Mouse (Mus musculus) lung, embryonic 15.5 days (tissue): ENCODE results near the gene B2m. TPM values are rescaled to one million over a fixed set of nuclear protein-coding genes. Genes with fewer than 3 reads are reported as not detected.

ENCODE experiments used
- ATAC-seq: fragments of 200-750 bp; cut with Nextera tagmentation; 2 replicates; pipeline ENCODE4 v1.8.0; 2017; ENCODE audit warnings: moderate number of reproducible peaks, borderline replicate concordance; ENCODE audit not compliant: low FRiP score, low TSS enrichment; ENCODE audit errors: extremely low read depth
- H3K27ac ChIP-seq: fragments of 300-500 bp; sonication (generic); 2 replicates; pipeline ENCODE4 v1.5.1; 2015; ENCODE audit warnings: moderate library complexity, mild to moderate bottlenecking, inconsistent platforms
- H3K27me3 ChIP-seq: fragments of 300-500 bp; sonication (generic); 2 replicates; pipeline ENCODE4 v1.6.1; 2015; ENCODE audit warnings: inconsistent platforms
- H3K36me3 ChIP-seq: fragments of 300-500 bp; sonication (generic); 2 replicates; pipeline ENCODE4 v1.6.1; 2015; ENCODE audit warnings: inconsistent platforms
- H3K4me1 ChIP-seq: fragments of 300-500 bp; sonication (generic); 2 replicates; pipeline ENCODE4 v1.6.1; 2015; ENCODE audit warnings: inconsistent platforms
- H3K4me2 ChIP-seq: fragments of 300-500 bp; sonication (generic); 2 replicates; pipeline ENCODE4 v1.6.1; 2015; ENCODE audit warnings: inconsistent platforms, mild to moderate bottlenecking, moderate library complexity
- H3K4me3 ChIP-seq: fragments of 300-500 bp; sonication (generic); 2 replicates; pipeline ENCODE4 v1.5.1; 2015; ENCODE audit warnings: mild to moderate bottlenecking, inconsistent platforms
- H3K9ac ChIP-seq: fragments of 300-500 bp; sonication (generic); 2 replicates; pipeline ENCODE4 v1.6.1; 2015; ENCODE audit warnings: inconsistent platforms
- H3K9me3 ChIP-seq: fragments of 300-500 bp; sonication (generic); 2 replicates; pipeline ENCODE4 v1.6.1; 2016; ENCODE audit warnings: inconsistent platforms
- WGBS: fragments of 180-500 bp; shearing (Covaris S2); methylation state at CpG from one replicate; pipeline ENCODE4 v1.1.7; 2015; 5-methylcytosine and 5-hydroxymethylcytosine counted together
- polyA plus RNA-seq: library from polyadenylated mRNA; unstranded; fragments of >200 nt; fragmentation: Nextera tagmentation; extraction: Ambion mirVana; gene quantifications from 2 replicates; pipeline ENCODE4 v1.2.1, GENCODE M21; 2015

Gene B2m
- polyA plus RNA-seq, 1 experiment from 2014 or later: 374 TPM

GRCm38 (mm10) chr2:122164293-122164692 lies 16.8 kb downstream of the B2m start:
- no peak for ATAC-seq
- no peaks in the 10 kb centered on the region for H3K36me3 ChIP-seq
- H3K4me2 ChIP-seq: no peak overlapping the region
- no peak overlapping the region for H3K9ac ChIP-seq
- no peaks in the 10 kb centered on the region for H3K9me3 ChIP-seq
- H3K4me3 ChIP-seq: no peak overlapping the region
- 0 out of 2 replicates have a peak, but pooled peaks cover 6% of the 10 kb centered on the region for H3K4me1 ChIP-seq
- H3K27ac ChIP-seq: no peak overlapping the region
- WGBS: 86% methylated on average over 11 of the region's 11 CpGs
- H3K27me3 ChIP-seq: no peaks in the 10 kb centered on the region

DNA sequence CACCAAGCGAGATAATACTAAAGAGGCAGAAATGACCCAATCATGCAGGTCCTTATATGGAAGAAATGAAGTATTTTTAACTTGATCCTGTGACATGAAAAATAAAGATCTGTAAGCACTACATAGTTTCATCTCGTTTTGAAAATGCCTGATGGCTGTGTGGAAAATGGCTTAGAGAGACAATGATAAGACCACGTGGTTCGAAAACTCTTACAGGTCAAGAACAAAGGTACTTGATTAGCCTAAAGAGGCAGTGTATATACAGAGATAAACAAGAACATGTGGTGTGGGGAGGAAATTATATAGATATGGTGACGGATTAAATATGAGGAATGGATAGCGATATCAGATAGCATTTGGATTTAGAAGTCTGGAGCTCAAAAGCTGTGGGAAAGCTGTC lies 23.8 kb downstream of the B2m start:
- 68% methylated on average over 6 of the region's 6 CpGs for WGBS
- Histone ChIP-seq H3K9me3 (no peaks in the 10 kb centered on the region), H3K36me3 (no peaks in the 10 kb centered on the region), H3K4me3 (no peak overlapping the region), H3K4me1 (no peaks in the 10 kb centered on the region), H3K27ac (no peak overlapping the region), H3K4me2 (no peak overlapping the region), H3K9ac (no peak overlapping the region), H3K27me3 (no peaks in the 10 kb centered on the region)
- no peak for ATAC-seq

DNA sequence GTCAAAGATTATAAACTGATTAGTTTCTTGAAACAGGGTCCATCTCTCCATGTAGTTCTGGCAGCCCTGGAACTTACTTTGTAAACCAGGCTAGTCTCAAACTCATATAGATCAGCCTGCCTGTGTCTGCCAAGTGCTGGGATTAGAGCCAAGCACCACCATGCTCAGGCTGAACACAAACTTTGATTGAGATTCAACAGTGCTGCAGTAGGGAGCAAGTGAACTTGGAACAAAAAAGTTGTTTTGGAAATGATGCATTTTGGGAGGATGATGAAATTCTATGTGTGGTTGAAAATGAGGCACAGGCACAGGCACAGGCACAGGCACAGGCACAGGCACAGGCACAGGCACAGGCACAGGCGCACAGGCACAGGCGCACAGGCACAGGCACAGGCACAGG lies 24.7 kb downstream of the B2m start:
- Histone ChIP-seq H3K9ac (no peak overlapping the region), H3K9me3 (no peaks in the 10 kb centered on the region), H3K4me2 (no peak overlapping the region), H3K4me3 (no peak overlapping the region), H3K27me3 (no peaks in the 10 kb centered on the region), H3K36me3 (no peaks in the 10 kb centered on the region), H3K4me1 (no peaks in the 10 kb centered on the region), H3K27ac (no peak overlapping the region)
- 85% methylated on average over 2 of the region's 2 CpGs for WGBS
- no peak for ATAC-seq

DNA sequence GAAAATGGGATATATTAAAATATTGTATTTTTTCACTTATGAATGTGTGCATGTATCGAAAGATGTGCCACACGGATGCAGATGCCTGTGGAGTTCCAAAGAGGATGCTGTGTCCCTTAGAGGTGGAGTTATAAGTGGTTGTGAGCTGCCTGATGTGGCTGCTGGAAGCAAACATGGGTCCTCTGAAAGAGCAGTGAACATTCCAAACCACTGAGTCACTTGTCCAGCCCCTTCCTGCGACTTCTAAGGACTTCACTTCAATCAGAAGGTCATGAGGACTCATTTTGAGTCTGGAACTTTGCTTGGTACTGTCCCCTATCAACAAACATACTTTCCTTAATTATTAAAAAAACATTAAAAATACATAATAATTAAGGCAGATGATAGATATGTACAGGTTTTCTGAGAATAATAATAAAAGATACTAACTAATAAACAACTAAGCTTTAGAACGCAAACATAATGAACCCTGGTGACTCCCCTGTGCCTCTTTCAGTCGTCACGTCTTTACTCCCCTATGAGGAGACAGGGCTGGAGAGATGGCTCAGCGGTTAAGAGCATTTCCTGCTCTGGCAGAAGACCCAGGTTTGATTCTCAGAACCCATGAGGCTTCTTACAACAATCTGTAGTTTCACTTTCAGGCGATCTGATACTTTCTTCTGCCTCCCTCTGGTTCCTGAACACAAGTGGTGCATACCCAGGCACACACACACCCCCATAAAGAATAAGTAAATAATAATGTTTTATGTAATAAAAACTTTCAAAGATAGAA lies 32.8 kb downstream of the B2m start:
- H3K27ac ChIP-seq: no peak overlapping the region
- 62% methylated on average over 8 of the region's 8 CpGs for WGBS
- no peaks in the 10 kb centered on the region for H3K27me3 ChIP-seq
- H3K4me3 ChIP-seq: no peak overlapping the region
- no peak for ATAC-seq
- no peak overlapping the region for H3K9ac ChIP-seq
- H3K9me3 ChIP-seq: no peaks in the 10 kb centered on the region
- no peaks in the 10 kb centered on the region for H3K4me1 ChIP-seq
- no peak overlapping the region for H3K4me2 ChIP-seq
- H3K36me3 ChIP-seq: no peaks in the 10 kb centered on the region

- 77% methylated on average over 4 of the region's 4 CpGs for WGBS
- Histone ChIP-seq H3K27ac (no peak overlapping the region), H3K4me1 (no peaks in the 10 kb centered on the region), H3K9ac (no peak overlapping the region), H3K27me3 (no peaks in the 10 kb centered on the region), H3K9me3 (no peaks in the 10 kb centered on the region), H3K4me2 (no peak overlapping the region), H3K4me3 (no peak overlapping the region), H3K36me3 (no peaks in the 10 kb centered on the region)
- ATAC-seq: no peak
These were observed 37.6 kb downstream of the B2m start for GRCm38 (mm10) chr2:122185086-122185485.

DNA sequence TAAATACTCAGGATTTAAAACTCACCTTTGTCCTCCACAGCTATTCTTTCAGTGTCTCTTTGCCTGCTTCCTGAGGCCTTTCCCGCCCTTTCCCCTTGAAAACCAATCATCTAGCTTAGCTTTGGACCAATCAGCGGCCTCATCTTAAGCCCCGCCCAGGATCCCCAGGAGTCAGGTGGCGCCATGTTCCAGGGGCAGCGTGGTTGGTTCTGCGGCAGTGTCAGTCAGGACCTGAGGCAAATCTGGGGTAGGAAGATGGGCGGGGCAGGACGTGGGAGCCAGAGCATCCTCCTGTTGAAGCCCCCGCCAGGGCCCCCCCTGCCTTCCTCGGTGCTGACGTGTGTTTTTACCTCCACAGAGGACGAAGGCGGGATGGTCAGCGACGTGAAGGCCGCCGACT lies 38.6 kb downstream of the B2m start, which contains the start of the genes Patl2 and Terb2:
TSS of gene Patl2 (minus strand) at position 84 of the 400 bp plus-strand sequence.
TSS of gene Terb2 (plus strand) at position 167 of the 400 bp plus-strand sequence.
- Histone ChIP-seq H3K9me3 (no peaks in the 10 kb centered on the region), H3K4me1 (no peaks in the 10 kb centered on the region), H3K27ac (no peak within 1 kb of the TSS), H3K9ac (no peak within 1 kb of the TSS), H3K36me3 (no peaks in the 10 kb centered on the region), H3K4me2 (no peak within 1 kb of the TSS), H3K27me3 (no peaks in the 10 kb centered on the region), H3K4me3 (no peak within 1 kb of the TSS)
- ATAC-seq: no peak
- 78% methylated on average over 17 of the region's 17 CpGs for WGBS

GRCm38 (mm10) chr2:122186751-122187150 lies 39.3 kb downstream of the B2m start:
- Histone ChIP-seq H3K4me2 (no peak overlapping the region), H3K4me3 (no peak overlapping the region), H3K36me3 (no peaks in the 10 kb centered on the region), H3K9ac (no peak overlapping the region), H3K27me3 (no peaks in the 10 kb centered on the region), H3K4me1 (no peaks in the 10 kb centered on the region), H3K9me3 (no peaks in the 10 kb centered on the region), H3K27ac (no peak overlapping the region)
- ATAC-seq: no peak
- WGBS: 89% methylated on average over 3 of the region's 3 CpGs

- 55% methylated on average over 3 of the region's 3 CpGs for WGBS
- Histone ChIP-seq H3K27ac (no peak overlapping the region), H3K9ac (no peak overlapping the region), H3K36me3 (no peaks in the 10 kb centered on the region), H3K9me3 (no peaks in the 10 kb centered on the region), H3K4me1 (no peaks in the 10 kb centered on the region), H3K4me3 (no peak overlapping the region), H3K4me2 (no peak overlapping the region), H3K27me3 (no peaks in the 10 kb centered on the region)
- ATAC-seq: no peak
These were observed 44.4 kb downstream of the B2m start for GRCm38 (mm10) chr2:122191849-122192248.

DNA sequence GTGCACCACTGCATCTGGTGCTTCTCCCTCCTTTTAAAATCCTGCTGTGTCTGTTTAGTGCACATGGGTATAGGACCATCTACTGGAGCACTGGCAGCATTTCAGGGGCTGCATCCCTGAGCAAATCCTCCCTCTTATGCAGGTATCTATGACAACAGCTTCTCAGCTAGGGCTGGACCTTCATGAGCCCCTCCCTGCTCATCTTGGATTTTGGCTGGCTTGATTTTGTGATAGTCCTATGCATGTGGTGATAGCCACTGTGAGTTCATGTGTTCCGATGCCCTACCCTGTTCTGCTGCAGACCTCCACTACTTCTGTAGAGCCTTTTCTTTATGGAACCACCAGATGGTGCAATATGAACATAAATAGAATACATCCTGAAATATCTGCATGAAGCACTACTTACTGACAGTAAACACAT lies 47.0 kb downstream of the B2m start:
- whole genome bisulfite sequencing: 43% methylated on average over 1 of the region's 1 CpGs
- ATAC-seq: no peak

DNA sequence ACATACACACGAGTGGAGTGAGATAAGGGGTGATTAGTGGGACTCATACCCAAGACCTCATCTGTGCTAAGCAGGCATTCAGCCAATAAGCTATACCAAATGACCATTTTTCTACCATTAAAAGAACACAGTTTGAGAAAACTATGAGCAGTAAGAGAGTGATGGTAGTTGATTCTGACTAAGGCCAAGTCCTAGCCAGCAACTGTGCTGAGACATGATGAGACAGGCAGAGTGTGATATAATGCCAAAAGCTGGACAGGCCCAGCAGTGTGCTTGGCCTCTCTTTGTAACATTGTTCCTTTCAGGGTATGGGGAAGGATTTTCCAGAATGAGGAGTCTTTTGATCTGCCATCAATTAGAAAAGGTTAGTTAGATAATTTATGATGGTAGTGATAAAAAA lies 54.0 kb downstream of the B2m start:
- no peaks in the 10 kb centered on the region for H3K36me3 ChIP-seq
- no peaks in the 10 kb centered on the region for H3K27me3 ChIP-seq
- H3K27ac ChIP-seq: no peak overlapping the region
- no peak for ATAC-seq
- no peaks in the 10 kb centered on the region for H3K9me3 ChIP-seq
- 41% methylated on average over 1 of the region's 1 CpGs for WGBS
- no peak overlapping the region for H3K9ac ChIP-seq
- H3K4me1 ChIP-seq: no peaks in the 10 kb centered on the region
- H3K4me2 ChIP-seq: no peak overlapping the region
- H3K4me3 ChIP-seq: no peak overlapping the region

More for the DNA sequence above, 47.0 kb downstream of the B2m start:
- Histone ChIP-seq H3K4me1 (no peaks in the 10 kb centered on the region), H3K27ac (no peak overlapping the region), H3K9me3 (no peaks in the 10 kb centered on the region), H3K36me3 (no peaks in the 10 kb centered on the region), H3K4me2 (no peak overlapping the region), H3K27me3 (no peaks in the 10 kb centered on the region), H3K9ac (no peak overlapping the region), H3K4me3 (no peak overlapping the region)
